In the genomic region with DNA sequence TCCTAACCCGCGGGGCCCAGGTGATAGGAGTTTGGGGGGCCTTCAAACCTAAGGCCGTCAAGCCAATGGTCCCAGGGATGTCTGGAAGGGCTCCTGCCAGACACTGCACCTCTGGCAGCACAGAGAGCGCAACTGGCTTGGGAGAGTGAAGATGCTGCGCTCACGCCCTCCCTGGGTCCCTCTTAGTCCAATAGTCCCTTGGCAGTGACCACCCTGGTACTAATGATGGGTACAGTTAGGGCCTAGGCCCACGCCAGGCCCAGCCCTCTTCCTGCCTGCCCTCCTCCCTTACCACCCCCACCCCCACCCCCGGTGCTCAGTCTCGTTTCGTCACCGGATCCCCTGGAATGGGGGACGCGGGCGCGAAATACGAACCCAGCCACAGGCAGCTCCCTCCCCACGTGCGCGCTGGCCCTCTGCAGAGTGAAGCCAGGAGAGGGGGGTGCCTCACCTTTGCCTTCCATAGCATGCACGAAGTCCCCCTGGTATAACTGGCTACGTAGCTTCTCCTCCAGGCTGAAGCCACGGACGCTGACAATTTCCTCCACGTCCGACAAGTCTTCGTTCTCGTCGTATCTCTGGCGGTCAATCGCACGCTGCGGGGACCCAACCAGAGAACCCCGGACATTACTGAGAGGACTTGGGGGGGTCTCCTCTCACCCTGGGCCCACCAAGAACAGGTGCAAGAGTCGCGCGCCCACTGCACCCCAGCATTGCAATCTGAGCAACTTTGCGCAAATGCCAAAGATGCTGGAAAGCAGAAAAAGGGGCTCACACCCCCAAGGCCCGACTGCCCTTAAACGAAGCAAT, we compare ENCODE assay signal across 8 mouse cellular contexts. TPM values are rescaled to one million over a fixed set of nuclear protein-coding genes. Genes with fewer than 3 reads are reported as not detected.
DNase-seq lines count a peak whose midpoint lies in the region; TF ChIP-seq lines count a peak whose summit lies in the region.

No protein-coding gene starts in this region.

- H3K27ac ChIP-seq in liver, adult 2 months (replicated peaks; ENCODE audit: insufficient read depth, low read depth, low read length), result no peak overlapping the region

- DNase-seq in heart, adult 11 months, result peak; percentile 96
- DNase-seq in heart, adult 8-10 months (ENCODE audit: low spot score), result no peak
- peak; percentile 65 for DNase-seq in embryo, embryonic 9.5 days (ENCODE audit: extremely low spot score)
- DNase-seq in heart, postnatal 14 days, result peak; percentile 36 to 42
- no peak for DNase-seq in liver, adult 2 months (ENCODE audit: extremely low read depth, low read depth, low spot score)
- peak; percentile 28 for DNase-seq in yolk sac, embryonic 10.5 days (ENCODE audit: low spot score)

- no peaks in the 10 kb centered on the region for H3K9me3 ChIP-seq in E14TG2a.4 (ENCODE audit: low read length)

- no peak for TF ChIP-seq POLR2A in liver, adult 2 months (IDR thresholded peaks at IDR 0.05; ENCODE audit: extremely low read depth, insufficient read depth, low read length)
- TF ChIP-seq POLR2A in myocyte (IDR thresholded peaks at IDR 0.05; ENCODE audit: insufficient read length, low read depth), result peak; percentile 13

- intact Hi-C loops in heart, postnatal 14 days (cut with DNase I), result loop anchor here (2.0 kb wide), 1 partner anchor 27 kb away; the partner anchor contains the start of gene Orai1

- H3K36me3 ChIP-seq in E14TG2a.4 (ENCODE audit: insufficient read depth, low read length), result peaks cover 28% of the 10 kb centered on the region
- H3K36me3 ChIP-seq in liver, adult 2 months (ENCODE audit: control insufficient read depth, insufficient read depth, low read length), result no peaks in the 10 kb centered on the region
- no peaks in the 10 kb centered on the region for H3K36me3 ChIP-seq in myocyte (ENCODE audit: control insufficient read depth, insufficient read depth)

- 51% methylated on average over 39 of the region's 39 CpGs for WGBS in liver, adult 2 months

- TF ChIP-seq CTCF in E14TG2a.4 (conservative IDR thresholded peaks at IDR 0.05; ENCODE audit: low read length), result no peak
- no peak for TF ChIP-seq CTCF in liver, adult 2 months (IDR thresholded peaks at IDR 0.05; ENCODE audit: low read depth, low read length)

- H3K27me3 ChIP-seq in E14TG2a.4 (ENCODE audit: insufficient read depth, low read length) (peaks cover 10% of the 10 kb centered on the region), myocyte (ENCODE audit: control insufficient read depth, insufficient read depth, insufficient read length) (no peaks in the 10 kb centered on the region)
- H3K27me3 ChIP-seq in liver, adult 2 months (ENCODE audit: control insufficient read depth, insufficient read depth, low read length), result no peaks in the 10 kb centered on the region

- H3K4me1 ChIP-seq in E14TG2a.4 (replicated peaks; ENCODE audit: low read depth, low read length), result peaks cover 88% of the 10 kb centered on the region
- no peaks in the 10 kb centered on the region for H3K4me1 ChIP-seq in liver, adult 2 months (ENCODE audit: control insufficient read depth, insufficient read depth, low read length)

- no peaks in the 10 kb centered on the region for H3K79me2 ChIP-seq in liver, adult 2 months (ENCODE audit: control insufficient read depth, insufficient read depth, low read length)
- no peaks in the 10 kb centered on the region for H3K79me2 ChIP-seq in myocyte (ENCODE audit: control insufficient read depth, insufficient read depth)

- peak overlapping the region; percentile 83 for H3K4me2 ChIP-seq in myocyte (ENCODE audit: low read depth)

- peak overlapping the region; percentile 33 for H3ac ChIP-seq in myocyte (ENCODE audit: control insufficient read depth, insufficient read length)

- peak overlapping the region; percentile 79 for H3K9ac ChIP-seq in liver, adult 2 months (ENCODE audit: low read depth, low read length)

- H3K4me3 ChIP-seq in E14TG2a.4 (replicated peaks; ENCODE audit: low read length) (peak overlapping the region; percentile 82), myocyte (peak overlapping the region; percentile 67)
- peak overlapping the region; percentile 94 for H3K4me3 ChIP-seq in liver, adult 2 months (ENCODE audit: insufficient read depth, low read depth, low read length)

TF ChIP-seq in myocyte, 11 proteins besides CTCF, POLR2A, EP300 and RAD21:
- TF ChIP-seq E2F4 (IDR thresholded peaks at IDR 0.05; ENCODE audit: insufficient read depth) (peak; percentile 66), MAX (IDR thresholded peaks at IDR 0.05; ENCODE audit: low read depth) (no peak)

RNA-seq across cellular contexts. Expression of gene Kdm2b, which starts 2.2 kb away (rescaled TPM):
- total RNA-seq in heart, adult 8-10 months (2022), result 10 to 100 TPM; 12.7 to 14.9 (median 14.4) TPM
- 10 to 100 TPM; 16.9 to 17.3 TPM for total RNA-seq in heart, postnatal 14 days (2021)
- 3.0 and 4.9 TPM in 2 replicates for total RNA-seq in liver, adult 2 months (2014; rRNA removed)
- 5.5 and 7.1 TPM in 2 replicates for polyA plus RNA-seq in liver, adult 2 months (2012; rRNA removed)
- polyA plus RNA-seq in myocyte (2012; fragmentation: generic; extraction: Trizol), result 10.1 TPM

RNA-seq across cellular contexts. Expression of gene Orai1, which starts 27.5 kb away (rescaled TPM):
- total RNA-seq in heart, adult 8-10 months (2022), result 10 to 100 TPM; 13.3 to 16.3 (median 15.2) TPM
- 10 to 100 TPM; 17.2 to 19.5 TPM for total RNA-seq in heart, postnatal 14 days (2021)
- total RNA-seq in liver, adult 2 months (2014; rRNA removed), result 4.2 and 5.8 TPM in 2 replicates
- 39.3 and 43.1 TPM in 2 replicates for polyA plus RNA-seq in liver, adult 2 months (2012; rRNA removed)
- polyA plus RNA-seq in myocyte (2012; fragmentation: generic; extraction: Trizol), result 36.7 TPM

RNA-seq across cellular contexts. Expression of gene Morn3, which starts 59.4 kb away (rescaled TPM):
- not detected for total RNA-seq in heart, adult 8-10 months (2022)
- total RNA-seq in heart, postnatal 14 days (2021), result under 1 TPM in 1 of 2 experiments, not detected in 1; 0.93 TPM
- not detected in 2 replicates for total RNA-seq in liver, adult 2 months (2014; rRNA removed)
- not detected in 2 replicates for polyA plus RNA-seq in liver, adult 2 months (2012; rRNA removed)
- not detected for polyA plus RNA-seq in myocyte (2012; fragmentation: generic; extraction: Trizol)

Comparison
In these comparisons a context has a peak if more than half of its experiments do, and no peak if none do; other contexts are left out.
1. DNase-seq: peak in heart, adult 11 months (single experiment), embryo, embryonic 9.5 days (single experiment), heart, postnatal 14 days (2 of 2) and yolk sac, embryonic 10.5 days (single experiment); none in heart, adult 8-10 months (single experiment) and liver, adult 2 months (single experiment).
2. Peak in every context shown above with its lines, with median percentiles within 50 percentile points of each other: H3K4me3 ChIP-seq.